Mouse (Mus musculus): ENCODE data around the gene Ak9. TPM values are rescaled to one million over a fixed set of nuclear protein-coding genes. Genes with fewer than 3 reads are reported as not detected.

Gene Ak9
- total and polyA plus RNA-seq, 3 experiments = 0.21 TPM; not detected in 2

- Histone ChIP-seq H3K9me3 (replicated peaks; ENCODE audit: insufficient read depth, low read length) (no peaks in the 10 kb centered on the region), H3K4me1 (ENCODE audit: control insufficient read depth in 1 of 2, insufficient read depth in 2 of 2, low read length in 2 of 2) (peaks cover 3 to 4% of the 10 kb centered on the region in 2 experiments; a peak in 3 of 4 replicates), H3K4me3 (ENCODE audit: control insufficient read depth in 1 of 2, insufficient read depth in 1 of 2, low read depth in 2 of 2, low read length in 2 of 2) (no peak overlapping the region), H3K9ac (ENCODE audit: control insufficient read depth, low read depth, low read length, poor library complexity, severe bottlenecking) (no peak overlapping the region), H3K79me2 (ENCODE audit: control insufficient read depth, insufficient read depth, low read length, poor library complexity) (no peaks in the 10 kb centered on the region), H3K27me3 (ENCODE audit: control insufficient read depth in 1 of 2, insufficient read depth in 2 of 2, low read length in 2 of 2) (no peaks in the 10 kb centered on the region), H3K36me3 (ENCODE audit: control insufficient read depth in 1 of 2, insufficient read depth in 2 of 2, low read length in 2 of 2) (peaks cover 0 to 3% of the 10 kb centered on the region in 2 experiments; a peak in 1 of 4 replicates), H3K27ac (ENCODE audit: control insufficient read depth, low read depth, low read length) (no peak overlapping the region)
- DNase-seq (ENCODE audit: low read depth, low spot score) = peak; percentile 16
- TF ChIP-seq MEF2A (IDR thresholded peaks at IDR 0.05; ENCODE audit: extremely low read depth, insufficient replicate concordance, low read depth, low read length, poor library complexity, severe bottlenecking) (no peak), SMC3 (IDR thresholded peaks at IDR 0.05; ENCODE audit: low read depth, low read length) (peak; percentile 34), RAD21 (IDR thresholded peaks at IDR 0.05; ENCODE audit: low read depth, low read length) (peak; percentile 49), ZC3H11A (IDR thresholded peaks at IDR 0.05; ENCODE audit: low read depth, low read length) (peak; percentile 33), MAFK (IDR thresholded peaks at IDR 0.05; ENCODE audit: borderline replicate concordance, low read depth, low read length) (no peak), RCOR1 (IDR thresholded peaks at IDR 0.05; ENCODE audit: low read depth, low read length) (no peak), MYC (IDR thresholded peaks at IDR 0.05; ENCODE audit: low read depth, low read length) (no peak), CTCF (IDR thresholded peaks at IDR 0.05 in 2 of 3, conservative IDR thresholded peaks at IDR 0.05 in 1 of 3; ENCODE audit: control insufficient read depth in 1 of 3, insufficient read depth in 1 of 3, low read depth in 2 of 3, low read length in 3 of 3, poor library complexity in 1 of 3, severe bottlenecking in 1 of 3) (peak in 1 of 3 experiments; percentile 39; a peak in 2 of 6 replicates)
These were observed 41.9 kb upstream of the Ak9 start for GRCm38 (mm10) chr10:41261889-41262288.

DNA sequence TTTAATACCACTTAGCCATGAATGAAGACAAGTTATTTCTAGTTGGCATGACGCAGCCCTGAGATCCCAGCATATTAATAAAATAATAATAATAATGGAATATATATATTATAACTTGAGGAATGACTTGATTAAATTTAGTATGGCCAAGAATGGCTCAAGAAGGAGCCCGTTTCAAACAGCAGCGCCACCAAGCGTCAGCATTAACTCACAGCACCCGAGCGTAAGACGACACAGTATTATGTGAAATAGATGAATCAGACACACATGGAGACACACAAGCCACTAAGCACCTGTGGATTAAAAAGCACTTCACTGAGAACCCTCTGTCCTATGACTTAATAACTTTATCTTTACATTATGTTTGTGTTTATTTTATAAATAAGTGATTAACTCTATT, 31.9 kb upstream of the Ak9 start:
- peak; percentile 63 for DNase-seq (ENCODE audit: low read depth, low spot score)

More for the DNA sequence above, 31.9 kb upstream of the Ak9 start:
- Histone ChIP-seq H3K9me3 (replicated peaks; ENCODE audit: insufficient read depth, low read length) (no peaks in the 10 kb centered on the region), H3K36me3 (ENCODE audit: control insufficient read depth in 1 of 2, insufficient read depth in 2 of 2, low read length in 2 of 2) (peaks cover 2% of the 10 kb centered on the region in 2 experiments; a peak in 2 of 4 replicates), H3K79me2 (ENCODE audit: control insufficient read depth, insufficient read depth, low read length, poor library complexity) (no peaks in the 10 kb centered on the region), H3K9ac (ENCODE audit: control insufficient read depth, low read depth, low read length, poor library complexity, severe bottlenecking) (no peak overlapping the region), H3K27me3 (ENCODE audit: control insufficient read depth in 1 of 2, insufficient read depth in 2 of 2, low read length in 2 of 2) (no peaks in the 10 kb centered on the region), H3K27ac (ENCODE audit: control insufficient read depth, low read depth, low read length) (no peak overlapping the region), H3K4me3 (ENCODE audit: control insufficient read depth in 1 of 2, insufficient read depth in 1 of 2, low read depth in 2 of 2, low read length in 2 of 2) (no peak overlapping the region), H3K4me1 (ENCODE audit: control insufficient read depth in 1 of 2, insufficient read depth in 2 of 2, low read length in 2 of 2) (peaks cover 0 to 5% of the 10 kb centered on the region in 2 experiments; a peak in 2 of 4 replicates)
- TF ChIP-seq MXI1 (IDR thresholded peaks at IDR 0.05; ENCODE audit: low read depth, low read length) = no peak
- TF ChIP-seq POLR2AphosphoS5 (IDR thresholded peaks at IDR 0.05; ENCODE audit: borderline replicate concordance, low read depth, low read length) = no peak
- TF ChIP-seq SMC3 (IDR thresholded peaks at IDR 0.05; ENCODE audit: low read depth, low read length) = peak; percentile 83
- TF ChIP-seq GATA1 (IDR thresholded peaks at IDR 0.05; ENCODE audit: low read depth, low read length) = no peak
- TF ChIP-seq BHLHE40 (IDR thresholded peaks at IDR 0.05; ENCODE audit: borderline replicate concordance, low read depth, low read length) = no peak
- TF ChIP-seq MEF2A (IDR thresholded peaks at IDR 0.05; ENCODE audit: extremely low read depth, insufficient replicate concordance, low read depth, low read length, poor library complexity, severe bottlenecking) = no peak
- peak; percentile 82 for TF ChIP-seq RAD21 (IDR thresholded peaks at IDR 0.05; ENCODE audit: low read depth, low read length)
- peak; percentile 83 for TF ChIP-seq ZC3H11A (IDR thresholded peaks at IDR 0.05; ENCODE audit: low read depth, low read length)
- TF ChIP-seq ZNF384 (IDR thresholded peaks at IDR 0.05; ENCODE audit: low read depth, low read length) = peak; percentile 31; the same call in 1 of the 2 replicates
- TF ChIP-seq CTCF (IDR thresholded peaks at IDR 0.05 in 2 of 3, conservative IDR thresholded peaks at IDR 0.05 in 1 of 3; ENCODE audit: control insufficient read depth in 1 of 3, insufficient read depth in 1 of 3, low read depth in 2 of 3, low read length in 3 of 3, poor library complexity in 1 of 3, severe bottlenecking in 1 of 3) = peak; percentile 43 to 83 (median 75)
- TF ChIP-seq MAX (IDR thresholded peaks at IDR 0.05; ENCODE audit: low read length) = no peak
- TF ChIP-seq ZKSCAN1 (IDR thresholded peaks at IDR 0.05; ENCODE audit: low read depth, low read length) = no peak
- TF ChIP-seq USF2 (IDR thresholded peaks at IDR 0.05; ENCODE audit: borderline replicate concordance in 1 of 2, insufficient read depth in 1 of 2, low read depth in 1 of 2, low read length in 2 of 2) = no peak
- no peak for TF ChIP-seq NELFE (IDR thresholded peaks at IDR 0.05; ENCODE audit: low read depth, low read length)
- TF ChIP-seq EP300 (IDR thresholded peaks at IDR 0.05; ENCODE audit: low read depth in 1 of 2, low read length in 2 of 2) = no peak
- TF ChIP-seq ETS1 (IDR thresholded peaks at IDR 0.05; ENCODE audit: low read depth, low read length) = no peak
- TF ChIP-seq ZMIZ1 (IDR thresholded peaks at IDR 0.05; ENCODE audit: low read depth, low read length) = no peak

All from MEL (cell line).